Mouse (Mus musculus) urinary bladder, postnatal 36 days (tissue): Measurements from ENCODE around the gene Tspo2.
A peak's percentile ranks its signal among the peaks of the same experiment; 100 is the strongest.
"Not testable (repeated sequence)": the region's sequence is repeated elsewhere in the genome, so short reads cannot be mapped to it uniquely, and the experiment has no call there.

Source experiments
- DNase-seq, 2 experiments: peaks; one replicate each; pipeline ENCODE4 v3.0.0; 2022; ENCODE audit warnings: low spot score in 2 of 2, mixed read lengths in 1 of 2

Gene Tspo2

GRCm38 (mm10) chr17:48451353-48451675 is at the start of gene Tspo2:
Gene Tspo2 (minus strand): TSS chr17:48451522.
- no peak for DNase-seq

GRCm38 (mm10) chr17:48500846-48501445 is 49.6 kb upstream of the Tspo2 start:
- no peak for DNase-seq

GRCm38 (mm10) chr17:48497986-48498385 is 46.7 kb upstream of the Tspo2 start:
- DNase-seq = no peak

- no peak for DNase-seq
Measured at GRCm38 (mm10) chr17:48493986-48494385, 42.7 kb upstream of the Tspo2 start.

GRCm38 (mm10) chr17:48493582-48493981 is 42.3 kb upstream of the Tspo2 start:
- no peak for DNase-seq

GRCm38 (mm10) chr17:48492621-48493020 is 41.3 kb upstream of the Tspo2 start:
- DNase-seq = no peak

GRCm38 (mm10) chr17:48489466-48489865 is 38.1 kb upstream of the Tspo2 start:
- no peak for DNase-seq

GRCm38 (mm10) chr17:48484191-48484590 is 32.9 kb upstream of the Tspo2 start:
- no peak for DNase-seq

GRCm38 (mm10) chr17:48483764-48484163 is 32.4 kb upstream of the Tspo2 start:
- DNase-seq = no peak

GRCm38 (mm10) chr17:48479952-48480351 is 28.6 kb upstream of the Tspo2 start:
- DNase-seq = no peak

- DNase-seq = no peak
Measured at GRCm38 (mm10) chr17:48475444-48475843, 24.1 kb upstream of the Tspo2 start.

- DNase-seq = not testable (repeated sequence)
Measured at GRCm38 (mm10) chr17:48474282-48474681, 23.0 kb upstream of the Tspo2 start.

- peak; percentile 70 to 80 for DNase-seq
Measured at GRCm38 (mm10) chr17:48467395-48468231, 16.3 kb upstream of the Tspo2 start.

GRCm38 (mm10) chr17:48466769-48467394 is 15.6 kb upstream of the Tspo2 start:
- no peak for DNase-seq

GRCm38 (mm10) chr17:48463391-48463790 is 12.1 kb upstream of the Tspo2 start:
- DNase-seq = no peak

- no peak for DNase-seq
Measured at GRCm38 (mm10) chr17:48462096-48462495, 10.8 kb upstream of the Tspo2 start.

- DNase-seq = no peak
Measured at GRCm38 (mm10) chr17:48457971-48458653, 6.8 kb upstream of the Tspo2 start.

- DNase-seq = no peak
Measured at GRCm38 (mm10) chr17:48455955-48456354, 4.6 kb upstream of the Tspo2 start.

GRCm38 (mm10) chr17:48454688-48455087 is 3.4 kb upstream of the Tspo2 start, which contains the start of gene Unc5cl:
Gene Unc5cl (plus strand): TSS chr17:48454901.
- DNase-seq = no peak

GRCm38 (mm10) chr17:48454190-48454589 is 2.9 kb upstream of the Tspo2 start:
- DNase-seq = no peak

GRCm38 (mm10) chr17:48453489-48453888 is 2.2 kb upstream of the Tspo2 start:
- DNase-seq = no peak

GRCm38 (mm10) chr17:48451753-48452444 is 577 bp upstream of the Tspo2 start:
- no peak for DNase-seq
